18 mouse cellular contexts compared by ENCODE assay signal in genomic region chr8:50003641-50004040, GRCm38 (mm10).
"Had no signal": no experiment of that assay in that cellular context is flagged by ENCODE, and none has a peak within 500 bp of the region (broad histone marks: within the 10 kb centered on the region; RNA-seq: fewer than 3 reads in every experiment).

No protein-coding gene starts in this region.

- DNase-seq: liver, embryonic 13.5 days; liver, postnatal 0 days; lung, adult 2 months; lung, postnatal 14 days; lung, postnatal 36 days; right cerebral cortex, postnatal 14 days; thymus, postnatal 14 days; thymus, postnatal 36 days had no signal

- H3K36me3 ChIP-seq: liver, embryonic 13.5 days; liver, embryonic 15.5 days; lung, embryonic 15.5 days; midbrain, embryonic 13.5 days; midbrain, embryonic 15.5 days; neural tube, embryonic 13.5 days; neural tube, embryonic 15.5 days; stomach, embryonic 15.5 days had no signal

- H3K27ac ChIP-seq: liver, embryonic 13.5 days; liver, embryonic 15.5 days; lung, embryonic 15.5 days; macrophage; midbrain, embryonic 13.5 days; midbrain, embryonic 15.5 days; neural tube, embryonic 13.5 days; neural tube, embryonic 15.5 days; stomach, embryonic 15.5 days; stomach, postnatal 0 days had no signal

- H3K4me3 ChIP-seq: liver, embryonic 13.5 days; liver, embryonic 15.5 days; lung, embryonic 15.5 days; megakaryocyte, embryonic 14.5 days; midbrain, embryonic 13.5 days; midbrain, embryonic 15.5 days; neural tube, embryonic 13.5 days; neural tube, embryonic 15.5 days; stomach, embryonic 15.5 days had no signal

- H3K27me3 ChIP-seq: liver, embryonic 13.5 days; liver, embryonic 15.5 days; lung, embryonic 15.5 days; megakaryocyte, embryonic 14.5 days; midbrain, embryonic 15.5 days; neural tube, embryonic 13.5 days; neural tube, embryonic 15.5 days; stomach, embryonic 15.5 days had no signal

- H3K4me1 ChIP-seq: liver, embryonic 13.5 days; liver, embryonic 15.5 days; lung, embryonic 15.5 days; megakaryocyte, embryonic 14.5 days; midbrain, embryonic 13.5 days; midbrain, embryonic 15.5 days; neural tube, embryonic 13.5 days; neural tube, embryonic 15.5 days; stomach, embryonic 15.5 days had no signal
